Mouse (Mus musculus) embryonic facial prominence, embryonic 14.5 days (tissue): ENCODE results near the gene Alg9. TPM values are rescaled to one million over a fixed set of nuclear protein-coding genes. Genes with fewer than 3 reads are reported as not detected.

Experiments
- ATAC-seq: fragments of 200-750 bp; cut with Nextera tagmentation; 2 replicates; pipeline ENCODE4 v1.8.0; 2017; ENCODE audit warnings: low read depth, moderate number of reproducible peaks, moderate TSS enrichment
- DNase-seq: peaks from one replicate; pipeline ENCODE4 v3.0.0-alpha.2; 2015; ENCODE audit warnings: low spot score
- H3K27ac ChIP-seq: fragments of 300-500 bp; sonication (generic); replicated peaks from 2 replicates; pipeline ENCODE4 v1.5.1; 2014; ENCODE audit warnings: low read depth, mild to moderate bottlenecking, low read length, moderate library complexity
- H3K27me3 ChIP-seq: fragments of 300-500 bp; sonication (generic); replicated peaks from 2 replicates; pipeline ENCODE4 v1.6.1; 2014; ENCODE audit warnings: low read length; ENCODE audit not compliant: control insufficient read depth, insufficient read depth
- H3K36me3 ChIP-seq: fragments of 300-500 bp; sonication (generic); 2 replicates; pipeline ENCODE4 v1.6.1; 2014; ENCODE audit warnings: low read length, mixed read lengths; ENCODE audit not compliant: control insufficient read depth, insufficient read depth
- H3K4me1 ChIP-seq: fragments of 300-500 bp; sonication (generic); 2 replicates; pipeline ENCODE4 v1.6.1; 2014; ENCODE audit warnings: antibody characterized with exemption, low read length; ENCODE audit not compliant: control insufficient read depth, insufficient read depth
- H3K4me2 ChIP-seq: fragments of 300-500 bp; sonication (generic); 2 replicates; pipeline ENCODE4 v1.6.1; 2014; ENCODE audit warnings: low read depth, mild to moderate bottlenecking, low read length, moderate library complexity, mixed read lengths
- H3K4me3 ChIP-seq: fragments of 300-500 bp; sonication (generic); 2 replicates; pipeline ENCODE4 v1.5.1; 2014; ENCODE audit warnings: low read depth, mild to moderate bottlenecking, low read length
- H3K9ac ChIP-seq: fragments of 300-500 bp; sonication (generic); 2 replicates; pipeline ENCODE4 v1.6.1; 2014; ENCODE audit warnings: low read depth, mild to moderate bottlenecking, low read length, moderate library complexity, mixed read lengths
- H3K9me3 ChIP-seq: fragments of 300-500 bp; sonication (generic); 2 replicates; pipeline ENCODE4 v1.6.1; 2016; ENCODE audit warnings: low read length; ENCODE audit not compliant: control insufficient read depth
- WGBS: fragments of 180-500 bp; shearing (Covaris S2); extraction: QIAGEN DNeasy Blood & Tissue Kit; methylation state at CpG from one replicate; pipeline ENCODE4 v1.1.7; 2014; 5-methylcytosine and 5-hydroxymethylcytosine counted together
- polyA plus RNA-seq: library from polyadenylated mRNA; unstranded; fragments of >200 nt; fragmentation: Nextera tagmentation; extraction: Ambion mirVana; gene quantifications from 2 replicates; pipeline ENCODE4 v1.2.1, GENCODE M21; 2014

Gene Alg9
- polyA plus RNA-seq, 1 experiment from 2014 or later: 35.7 TPM

GRCm38 (mm10) chr9:50815666-50816065 is 40.8 kb downstream of the Alg9 start:
- no peak overlapping the region for H3K9ac ChIP-seq
- no peak overlapping the region for H3K4me2 ChIP-seq
- peaks cover 57% of the 10 kb centered on the region for H3K36me3 ChIP-seq
- DNase-seq: no peak
- no peaks in the 10 kb centered on the region for H3K27me3 ChIP-seq
- no peaks in the 10 kb centered on the region for H3K4me1 ChIP-seq
- 94% methylated on average over 4 of the region's 4 CpGs for WGBS
- no peaks in the 10 kb centered on the region for H3K9me3 ChIP-seq
- no peak overlapping the region for H3K27ac ChIP-seq
- no peak for ATAC-seq
- H3K4me3 ChIP-seq: no peak overlapping the region

- Histone ChIP-seq H3K9me3 (no peaks in the 10 kb centered on the region), H3K27me3 (no peaks in the 10 kb centered on the region), H3K27ac (no peak overlapping the region), H3K9ac (no peak overlapping the region), H3K4me3 (no peak overlapping the region), H3K36me3 (peaks cover 52% of the 10 kb centered on the region), H3K4me2 (no peak overlapping the region), H3K4me1 (no peaks in the 10 kb centered on the region)
- WGBS: 94% methylated on average over 1 of the region's 1 CpGs
- no peak for ATAC-seq
- no peak for DNase-seq
Observed at GRCm38 (mm10) chr9:50816512-50816911, 41.7 kb downstream of the Alg9 start.

DNA sequence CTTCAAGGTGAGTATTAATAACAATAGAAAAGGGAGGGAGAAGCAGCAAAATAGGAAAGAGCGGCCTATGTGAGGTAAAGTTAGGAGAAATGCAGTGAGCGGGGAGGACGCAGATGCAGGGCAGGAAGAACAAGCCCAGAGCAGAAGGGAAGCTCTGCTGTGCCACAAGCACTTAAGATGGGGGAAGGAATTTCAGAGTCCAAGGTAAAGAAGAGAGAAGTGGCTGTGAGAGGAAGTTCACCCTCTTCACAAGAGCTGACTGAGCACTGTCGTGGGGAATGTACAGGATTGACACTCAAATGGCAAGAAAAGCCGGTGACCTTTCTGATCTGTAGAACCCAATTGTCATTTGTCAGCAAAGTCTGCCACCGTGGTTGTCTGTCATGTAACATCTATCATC is 43.2 kb downstream of the Alg9 start:
- DNase-seq (no peak), ATAC-seq (no peak)
- H3K27ac ChIP-seq: no peak overlapping the region
- no peaks in the 10 kb centered on the region for H3K4me1 ChIP-seq
- no peak overlapping the region for H3K4me3 ChIP-seq
- no peaks in the 10 kb centered on the region for H3K9me3 ChIP-seq
- H3K9ac ChIP-seq: no peak overlapping the region
- 85% methylated on average over 6 of the region's 6 CpGs for WGBS
- peaks cover 62% of the 10 kb centered on the region for H3K36me3 ChIP-seq
- no peak overlapping the region for H3K4me2 ChIP-seq
- no peaks in the 10 kb centered on the region for H3K27me3 ChIP-seq

GRCm38 (mm10) chr9:50819716-50820115 is 44.9 kb downstream of the Alg9 start:
- peaks cover 56% of the 10 kb centered on the region for H3K36me3 ChIP-seq
- no peaks in the 10 kb centered on the region for H3K9me3 ChIP-seq
- H3K9ac ChIP-seq: no peak overlapping the region
- no peaks in the 10 kb centered on the region for H3K4me1 ChIP-seq
- ATAC-seq (no peak), DNase-seq (no peak)
- no peak overlapping the region for H3K4me2 ChIP-seq
- H3K27me3 ChIP-seq: no peaks in the 10 kb centered on the region
- WGBS: 86% methylated on average over 6 of the region's 6 CpGs
- no peak overlapping the region for H3K4me3 ChIP-seq
- H3K27ac ChIP-seq: no peak overlapping the region

DNA sequence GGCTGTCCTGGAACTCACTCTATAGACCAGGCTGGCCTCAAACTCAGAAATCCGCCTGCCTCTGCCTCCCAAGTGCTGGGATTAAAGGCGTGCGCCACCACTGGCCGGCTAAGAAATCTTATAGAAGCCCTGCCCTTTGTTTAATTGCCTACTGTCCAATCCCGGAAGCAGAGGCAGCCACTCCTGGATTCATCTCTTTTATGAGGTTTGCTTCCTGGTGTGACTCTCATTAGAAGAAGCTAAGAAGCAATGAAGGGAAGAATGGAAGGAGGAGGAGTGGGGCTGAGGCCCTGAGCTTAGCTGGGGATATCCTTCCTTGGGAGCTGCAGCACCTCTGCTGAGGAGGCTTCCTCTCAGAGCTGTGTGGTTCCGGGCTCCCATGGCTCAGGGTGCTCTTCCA is 46.8 kb downstream of the Alg9 start:
- H3K4me1 ChIP-seq: no peaks in the 10 kb centered on the region
- no peak overlapping the region for H3K9ac ChIP-seq
- peaks cover 49% of the 10 kb centered on the region for H3K36me3 ChIP-seq
- ATAC-seq (no peak), DNase-seq (no peak)
- no peak overlapping the region for H3K27ac ChIP-seq
- 90% methylated on average over 6 of the region's 6 CpGs for WGBS
- no peak overlapping the region for H3K4me2 ChIP-seq
- H3K27me3 ChIP-seq: no peaks in the 10 kb centered on the region
- H3K9me3 ChIP-seq: no peaks in the 10 kb centered on the region
- no peak overlapping the region for H3K4me3 ChIP-seq

- no peaks in the 10 kb centered on the region for H3K4me1 ChIP-seq
- H3K36me3 ChIP-seq: peaks cover 43% of the 10 kb centered on the region
- H3K9ac ChIP-seq: no peak overlapping the region
- no peak overlapping the region for H3K4me2 ChIP-seq
- no peaks in the 10 kb centered on the region for H3K9me3 ChIP-seq
- no peaks in the 10 kb centered on the region for H3K27me3 ChIP-seq
- ATAC-seq: no peak
- no peak overlapping the region for H3K27ac ChIP-seq
- H3K4me3 ChIP-seq: no peak overlapping the region
- DNase-seq: no peak
- WGBS: 94% methylated on average over 5 of the region's 5 CpGs
Observed at GRCm38 (mm10) chr9:50822216-50822615, 47.4 kb downstream of the Alg9 start.

- 89% methylated on average over 11 of the region's 11 CpGs for WGBS
- H3K36me3 ChIP-seq: peaks cover 39% of the 10 kb centered on the region
Observed at GRCm38 (mm10) chr9:50823779-50824453, 49.1 kb downstream of the Alg9 start.

GRCm38 (mm10) chr9:50831514-50831913 is 56.7 kb downstream of the Alg9 start:
- no peaks in the 10 kb centered on the region for H3K4me1 ChIP-seq
- no peak overlapping the region for H3K9ac ChIP-seq
- no peaks in the 10 kb centered on the region for H3K27me3 ChIP-seq
- WGBS: 90% methylated on average over 5 of the region's 5 CpGs
- ATAC-seq (no peak), DNase-seq (no peak)
- H3K4me2 ChIP-seq: no peak overlapping the region
- H3K9me3 ChIP-seq: no peaks in the 10 kb centered on the region
- peaks cover 22% of the 10 kb centered on the region for H3K36me3 ChIP-seq
- no peak overlapping the region for H3K4me3 ChIP-seq
- no peak overlapping the region for H3K27ac ChIP-seq

More at GRCm38 (mm10) chr9:50823779-50824453, 49.1 kb downstream of the Alg9 start:
- Histone ChIP-seq H3K9me3 (no peaks in the 10 kb centered on the region), H3K27ac (no peak overlapping the region), H3K9ac (no peak overlapping the region), H3K4me2 (no peak overlapping the region), H3K27me3 (no peaks in the 10 kb centered on the region), H3K4me3 (no peak overlapping the region), H3K4me1 (no peaks in the 10 kb centered on the region)
- DNase-seq (no peak), ATAC-seq (no peak)

GRCm38 (mm10) chr9:50832162-50832561 is 57.3 kb downstream of the Alg9 start:
- H3K4me2 ChIP-seq: no peak overlapping the region
- ATAC-seq (peak; percentile 26; the same call in 1 of the 2 replicates), DNase-seq (no peak)
- 89% methylated on average over 4 of the region's 4 CpGs for WGBS
- H3K4me3 ChIP-seq: no peak overlapping the region
- H3K9me3 ChIP-seq: no peaks in the 10 kb centered on the region
- H3K36me3 ChIP-seq: peaks cover 22% of the 10 kb centered on the region
- H3K4me1 ChIP-seq: no peaks in the 10 kb centered on the region
- H3K27me3 ChIP-seq: no peaks in the 10 kb centered on the region
- H3K9ac ChIP-seq: no peak overlapping the region
- H3K27ac ChIP-seq: no peak overlapping the region
